Mouse (Mus musculus) right cerebral cortex, postnatal 36 days (tissue): ENCODE measurements around the gene Fbxl17.

ENCODE experiments used
- DNase-seq, 2 experiments: peaks; one replicate each; pipeline ENCODE4 v3.0.0; 2022; ENCODE audit warnings: low spot score in 2 of 2, mixed read lengths in 1 of 2

Gene Fbxl17

GRCm38 (mm10) chr17:63459712-63460495 is 39.9 kb downstream of the Fbxl17 start:
- DNase-seq, result no peak

- DNase-seq, result no peak
These were observed 41.8 kb downstream of the Fbxl17 start for GRCm38 (mm10) chr17:63458052-63458451.

- DNase-seq, result no peak
These were observed 48.4 kb downstream of the Fbxl17 start for GRCm38 (mm10) chr17:63451311-63452006.

- no peak for DNase-seq
These were observed 52.1 kb downstream of the Fbxl17 start for GRCm38 (mm10) chr17:63447691-63448090.

GRCm38 (mm10) chr17:63446971-63447679 is 52.7 kb downstream of the Fbxl17 start:
- DNase-seq, result no peak

GRCm38 (mm10) chr17:63445212-63445611 is 54.6 kb downstream of the Fbxl17 start:
- no peak for DNase-seq

- no peak for DNase-seq
These were observed 62.4 kb downstream of the Fbxl17 start for GRCm38 (mm10) chr17:63437424-63437823.

- DNase-seq, result no peak
These were observed 65.7 kb downstream of the Fbxl17 start for GRCm38 (mm10) chr17:63434081-63434480.

- no peak for DNase-seq
These were observed 68.2 kb downstream of the Fbxl17 start for GRCm38 (mm10) chr17:63431650-63432049.

GRCm38 (mm10) chr17:63430395-63431075 is 69.3 kb downstream of the Fbxl17 start:
- no peak for DNase-seq

- no peak for DNase-seq
These were observed 76.0 kb downstream of the Fbxl17 start for GRCm38 (mm10) chr17:63423851-63424250.

GRCm38 (mm10) chr17:63422685-63423084 is 77.1 kb downstream of the Fbxl17 start:
- DNase-seq, result no peak

- no peak for DNase-seq
These were observed 78.0 kb downstream of the Fbxl17 start for GRCm38 (mm10) chr17:63421864-63422263.

GRCm38 (mm10) chr17:63419503-63419902 is 80.3 kb downstream of the Fbxl17 start:
- DNase-seq, result peak in 1 of 2 experiments; percentile 36

- no peak for DNase-seq
These were observed 85.7 kb downstream of the Fbxl17 start for GRCm38 (mm10) chr17:63413973-63414580.

- DNase-seq, result no peak
These were observed 88.3 kb downstream of the Fbxl17 start for GRCm38 (mm10) chr17:63411564-63411963.

- DNase-seq, result no peak
These were observed 89.7 kb downstream of the Fbxl17 start for GRCm38 (mm10) chr17:63410101-63410500.

- DNase-seq, result no peak
These were observed 93.9 kb downstream of the Fbxl17 start for GRCm38 (mm10) chr17:63405955-63406354.

- DNase-seq, result no peak
These were observed 94.3 kb downstream of the Fbxl17 start for GRCm38 (mm10) chr17:63405471-63405870.

- no peak for DNase-seq
These were observed 94.8 kb downstream of the Fbxl17 start for GRCm38 (mm10) chr17:63404968-63405367.

- no peak for DNase-seq
These were observed 95.9 kb downstream of the Fbxl17 start for GRCm38 (mm10) chr17:63403801-63404415.
